ENCODE assay signal across 10 mouse cellular contexts in the genomic region with DNA sequence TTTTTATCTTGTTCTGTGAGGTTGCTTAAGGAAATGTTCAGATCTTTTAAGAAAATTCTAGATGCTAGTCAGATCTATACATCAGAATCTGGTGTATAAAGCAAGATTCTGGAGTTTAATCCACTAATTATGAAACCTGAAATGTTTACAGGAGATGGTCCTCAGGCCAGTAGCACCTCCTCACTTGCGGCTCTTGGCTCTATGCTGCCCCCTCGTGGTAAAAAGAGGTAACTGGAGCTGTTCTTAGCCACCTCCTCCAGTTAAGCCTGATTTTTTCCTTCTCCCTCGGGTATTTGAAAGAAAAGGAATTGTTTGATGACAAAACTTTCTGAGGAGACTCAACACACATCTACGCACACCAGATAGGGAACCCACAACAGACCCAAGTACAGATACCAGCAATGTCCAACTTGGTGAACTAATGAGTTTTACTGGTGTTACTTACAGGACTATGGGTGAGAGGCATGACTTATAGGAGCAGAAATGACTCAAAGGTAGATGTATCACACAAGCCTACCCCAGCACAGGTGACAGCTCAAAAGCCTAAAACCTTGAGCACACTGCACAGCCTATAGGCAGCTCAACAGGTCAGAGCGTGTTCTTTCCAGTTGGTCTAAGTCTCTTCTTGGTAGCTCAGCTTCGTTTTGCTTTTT. TPM values are rescaled to one million over a fixed set of nuclear protein-coding genes. Genes with fewer than 3 reads are reported as not detected.
DNase-seq lines count a peak whose midpoint lies in the region; ATAC-seq lines count a peak whose summit lies in the region.
"Had no signal": no experiment of that assay in that cellular context is flagged by ENCODE, and none has a peak within 500 bp of the region (broad histone marks: within the 10 kb centered on the region; RNA-seq: fewer than 3 reads in every experiment).

No protein-coding gene starts in this region.

- peak; percentile 46 for DNase-seq in ovary, postnatal 36 days (ENCODE audit: low spot score)
- no peak for DNase-seq in ovary, postnatal 10 days (ENCODE audit: low spot score)
- DNase-seq in cerebellum, adult 11 months, result peak; percentile 40
- DNase-seq in forebrain, embryonic 14.5 days (ENCODE audit: low spot score), result peak; percentile 69
- DNase-seq in limb, embryonic 11.5 days (ENCODE audit: low spot score), result peak; percentile 68
- DNase-seq in spleen, postnatal 36 days (ENCODE audit: low spot score in 2 of 2), result peak; percentile 41 to 45

- H3K4me1 ChIP-seq in forebrain, embryonic 14.5 days (ENCODE audit: control insufficient read depth, insufficient read depth, low read length), result no peaks in the 10 kb centered on the region
- H3K4me1 ChIP-seq in intestine, embryonic 15.5 days (replicated peaks), result no peaks in the 10 kb centered on the region
- no peaks in the 10 kb centered on the region for H3K4me1 ChIP-seq in limb, embryonic 11.5 days (ENCODE audit: control insufficient read depth, insufficient read depth, low read length)
- H3K4me1 ChIP-seq in midbrain, embryonic 15.5 days, result no peaks in the 10 kb centered on the region
- H3K4me1 ChIP-seq: stomach, embryonic 15.5 days had no signal

- H3K36me3 ChIP-seq in forebrain, embryonic 14.5 days (ENCODE audit: control insufficient read depth, insufficient read depth, low read length), result no peaks in the 10 kb centered on the region
- no peaks in the 10 kb centered on the region for H3K36me3 ChIP-seq in intestine, embryonic 15.5 days
- H3K36me3 ChIP-seq in limb, embryonic 11.5 days (ENCODE audit: control insufficient read depth, insufficient read depth, low read length), result no peaks in the 10 kb centered on the region
- no peaks in the 10 kb centered on the region for H3K36me3 ChIP-seq in midbrain, embryonic 15.5 days (replicated peaks)
- H3K36me3 ChIP-seq: stomach, embryonic 15.5 days had no signal

- no peaks in the 10 kb centered on the region for H3K27me3 ChIP-seq in forebrain, embryonic 14.5 days (replicated peaks; ENCODE audit: control insufficient read depth, insufficient read depth, low read length)
- H3K27me3 ChIP-seq in intestine, embryonic 15.5 days (replicated peaks), result no peaks in the 10 kb centered on the region
- H3K27me3 ChIP-seq in limb, embryonic 11.5 days (ENCODE audit: control insufficient read depth, insufficient read depth, low read length), result no peaks in the 10 kb centered on the region
- no peaks in the 10 kb centered on the region for H3K27me3 ChIP-seq in midbrain, embryonic 15.5 days (replicated peaks)
- H3K27me3 ChIP-seq: stomach, embryonic 15.5 days had no signal

- WGBS in forebrain, embryonic 14.5 days, result 36% methylated on average over 6 of the region's 6 CpGs
- WGBS in intestine, embryonic 15.5 days, result 35% methylated on average over 6 of the region's 6 CpGs
- WGBS in limb, embryonic 11.5 days, result 35% methylated on average over 6 of the region's 6 CpGs
- 36% methylated on average over 6 of the region's 6 CpGs for WGBS in midbrain, embryonic 15.5 days

- no peak overlapping the region for H3K27ac ChIP-seq in forebrain, embryonic 14.5 days (ENCODE audit: low read depth, low read length)
- no peak overlapping the region for H3K27ac ChIP-seq in intestine, embryonic 15.5 days
- H3K27ac ChIP-seq in limb, embryonic 11.5 days (replicated peaks; ENCODE audit: low read depth, low read length), result no peak overlapping the region
- H3K27ac ChIP-seq in midbrain, embryonic 15.5 days, result no peak overlapping the region
- H3K27ac ChIP-seq: stomach, embryonic 15.5 days had no signal

- no peak overlapping the region for H3K9ac ChIP-seq in forebrain, embryonic 14.5 days (ENCODE audit: low read length)
- H3K9ac ChIP-seq in intestine, embryonic 15.5 days, result no peak overlapping the region
- no peak overlapping the region for H3K9ac ChIP-seq in limb, embryonic 11.5 days (ENCODE audit: low read length)
- no peak overlapping the region for H3K9ac ChIP-seq in midbrain, embryonic 15.5 days
- H3K9ac ChIP-seq: stomach, embryonic 15.5 days had no signal

- H3K9me3 ChIP-seq in forebrain, embryonic 14.5 days (replicated peaks; ENCODE audit: control insufficient read depth, low read length), result no peaks in the 10 kb centered on the region
- H3K9me3 ChIP-seq in intestine, embryonic 15.5 days, result no peaks in the 10 kb centered on the region
- no peaks in the 10 kb centered on the region for H3K9me3 ChIP-seq in limb, embryonic 11.5 days (ENCODE audit: control insufficient read depth, low read length)
- H3K9me3 ChIP-seq in midbrain, embryonic 15.5 days, result no peaks in the 10 kb centered on the region
- H3K9me3 ChIP-seq: stomach, embryonic 15.5 days had no signal

- H3K4me3 ChIP-seq in forebrain, embryonic 14.5 days (ENCODE audit: low read depth, low read length), result no peak overlapping the region
- no peak overlapping the region for H3K4me3 ChIP-seq in intestine, embryonic 15.5 days (replicated peaks)
- no peak overlapping the region for H3K4me3 ChIP-seq in limb, embryonic 11.5 days (ENCODE audit: low read depth, low read length)
- H3K4me3 ChIP-seq in midbrain, embryonic 15.5 days, result no peak overlapping the region
- H3K4me3 ChIP-seq: erythroblast, embryonic 14.5 days; stomach, embryonic 15.5 days had no signal

- ATAC-seq in forebrain, embryonic 14.5 days, result peak; percentile 69
- peak; percentile 44; the same call in 1 of the 2 replicates for ATAC-seq in intestine, embryonic 15.5 days
- ATAC-seq in limb, embryonic 11.5 days (ENCODE audit: insufficient number of reproducible peaks, low FRiP score, low TSS enrichment, low read depth), result no peak
- peak; percentile 71; the same call in 1 of the 2 replicates for ATAC-seq in midbrain, embryonic 15.5 days (replicated peaks)

- no peak overlapping the region for H3K4me2 ChIP-seq in forebrain, embryonic 14.5 days (ENCODE audit: low read length)
- H3K4me2 ChIP-seq in intestine, embryonic 15.5 days (replicated peaks), result no peak overlapping the region
- H3K4me2 ChIP-seq in limb, embryonic 11.5 days (ENCODE audit: low read depth, severe bottlenecking), result no peak overlapping the region
- no peak overlapping the region for H3K4me2 ChIP-seq in midbrain, embryonic 15.5 days
- H3K4me2 ChIP-seq: stomach, embryonic 15.5 days had no signal

RNA-seq across cellular contexts. Expression of a gene that starts 21.7 kb away (rescaled TPM):
- polyA plus RNA-seq in forebrain, embryonic 14.5 days (2014; fragmentation: Nextera tagmentation; extraction: Ambion mirVana), result 33.2 and 48.9 TPM in 2 replicates
- 51.6 and 54.4 TPM in 2 replicates for polyA plus RNA-seq in intestine, embryonic 15.5 days (2015; fragmentation: Nextera tagmentation; extraction: Ambion mirVana)
- polyA plus RNA-seq in limb, embryonic 11.5 days (2014; fragmentation: Nextera tagmentation; extraction: Ambion mirVana), result 37.7 and 38.1 TPM in 2 replicates
- 85.6 and 88.5 TPM in 2 replicates for polyA plus RNA-seq in midbrain, embryonic 15.5 days (2015; fragmentation: Nextera tagmentation; extraction: Ambion mirVana)

RNA-seq across cellular contexts. Expression of a gene that starts 33.7 kb away (rescaled TPM):
- 0.58 and 0.74 TPM in 2 replicates for polyA plus RNA-seq in forebrain, embryonic 14.5 days (2014; fragmentation: Nextera tagmentation; extraction: Ambion mirVana)
- polyA plus RNA-seq in intestine, embryonic 15.5 days (2015; fragmentation: Nextera tagmentation; extraction: Ambion mirVana), result 0.42 TPM in 1 of 2 replicates, not detected in the other
- not detected in 2 replicates for polyA plus RNA-seq in limb, embryonic 11.5 days (2014; fragmentation: Nextera tagmentation; extraction: Ambion mirVana)
- 0.95 and 1.4 TPM in 2 replicates for polyA plus RNA-seq in midbrain, embryonic 15.5 days (2015; fragmentation: Nextera tagmentation; extraction: Ambion mirVana)
- polyA plus RNA-seq: erythroblast, embryonic 14.5 days; stomach, embryonic 15.5 days had no signal

RNA-seq across cellular contexts. Expression of a gene that starts 37.4 kb away (rescaled TPM):
- 0.18 TPM in 1 of 2 replicates, not detected in the other for polyA plus RNA-seq in forebrain, embryonic 14.5 days (2014; fragmentation: Nextera tagmentation; extraction: Ambion mirVana)
- polyA plus RNA-seq in intestine, embryonic 15.5 days (2015; fragmentation: Nextera tagmentation; extraction: Ambion mirVana), result not detected in 2 replicates
- not detected in 2 replicates for polyA plus RNA-seq in limb, embryonic 11.5 days (2014; fragmentation: Nextera tagmentation; extraction: Ambion mirVana)
- polyA plus RNA-seq in midbrain, embryonic 15.5 days (2015; fragmentation: Nextera tagmentation; extraction: Ambion mirVana), result not detected in 2 replicates
- polyA plus RNA-seq: erythroblast, embryonic 14.5 days; stomach, embryonic 15.5 days had no signal
